Mouse (Mus musculus) olfactory bulb, adult 2 months (tissue): ENCODE data around the gene Tmsb15l. TPM values are rescaled to one million over a fixed set of nuclear protein-coding genes. Genes with fewer than 3 reads are reported as not detected.
"Not testable (repeated sequence)": the region's sequence is repeated elsewhere in the genome, so short reads cannot be mapped to it uniquely, and the experiment has no call there.

Experiments
- H3K27ac ChIP-seq: fragments of 200-500 bp; 2 replicates; pipeline ENCODE4 v1.5.1; 2012; ENCODE audit warnings: low read depth, low read length; ENCODE audit not compliant: insufficient read depth
- H3K4me1 ChIP-seq: fragments of 200-500 bp; 2 replicates; pipeline ENCODE4 v1.6.1; 2012; ENCODE audit warnings: low read length; ENCODE audit not compliant: control insufficient read depth, insufficient read depth
- H3K4me3 ChIP-seq: fragments of 200-500 bp; 2 replicates; pipeline ENCODE4 v1.5.1; 2012; ENCODE audit warnings: mild to moderate bottlenecking, low read depth, low read length, moderate library complexity; ENCODE audit not compliant: insufficient read depth
- CTCF ChIP-seq: fragments of 200-500 bp; IDR thresholded peaks from 2 replicates; pipeline ENCODE4 v1.5.1; 2012; ENCODE audit warnings: low read depth, mild to moderate bottlenecking, low read length, moderate library complexity; ENCODE audit not compliant: insufficient read depth
- POLR2A ChIP-seq: fragments of 200-500 bp; IDR thresholded peaks from 2 replicates; pipeline ENCODE4 v1.6.1; 2012; ENCODE audit warnings: mild to moderate bottlenecking, low read depth, low read length, moderate library complexity; ENCODE audit not compliant: insufficient read depth
- WGBS: fragments of 180-500 bp; shearing (Covaris S2); methylation state at CpG from one replicate; pipeline ENCODE4 v1.1.7; 2018; 5-methylcytosine and 5-hydroxymethylcytosine counted together
- polyA plus RNA-seq: library from polyadenylated mRNA; stranded (reverse); fragments of >200 nt; gene quantifications from 2 replicates; pipeline ENCODE4 v1.2.4, GENCODE M21; 2012; ENCODE audit warnings: low replicate concordance; ENCODE audit not compliant: missing spikeins, insufficient read depth, insufficient read length

Tmsb15l gene
- polyA plus RNA-seq, 1 experiment: not detected

- TF ChIP-seq CTCF: no peak
- no peak for TF ChIP-seq POLR2A
- Histone ChIP-seq H3K27ac (no peak overlapping the region), H3K4me1 (no peaks in the 10 kb centered on the region), H3K4me3 (no peak overlapping the region)
Measured at GRCm38 (mm10) chrX:136986039-136986438, 9.4 kb upstream of the Tmsb15l start.

DNA sequence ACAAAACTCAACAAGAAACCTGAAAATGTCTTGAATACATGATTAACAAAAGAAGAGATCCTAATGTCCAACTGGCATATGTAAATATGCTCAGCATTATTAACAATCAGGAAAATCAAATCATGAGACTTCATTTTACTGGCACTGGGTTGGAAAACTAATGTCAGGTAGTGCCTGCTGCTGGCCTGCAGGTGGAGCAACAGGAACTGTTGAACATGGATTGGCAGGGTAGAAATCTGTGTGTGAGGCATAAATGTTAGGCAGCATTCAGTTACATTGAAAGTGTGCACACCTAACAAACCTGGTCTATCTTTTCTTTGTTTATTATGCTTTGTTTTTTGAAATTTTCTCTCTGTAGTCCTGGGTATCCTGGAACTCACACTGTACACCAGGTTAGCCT is 1.9 kb upstream of the Tmsb15l start:
- Histone ChIP-seq H3K27ac (no peak overlapping the region), H3K4me3 (no peak overlapping the region), H3K4me1 (no peaks in the 10 kb centered on the region)
- no peak for TF ChIP-seq POLR2A
- TF ChIP-seq CTCF: no peak

DNA sequence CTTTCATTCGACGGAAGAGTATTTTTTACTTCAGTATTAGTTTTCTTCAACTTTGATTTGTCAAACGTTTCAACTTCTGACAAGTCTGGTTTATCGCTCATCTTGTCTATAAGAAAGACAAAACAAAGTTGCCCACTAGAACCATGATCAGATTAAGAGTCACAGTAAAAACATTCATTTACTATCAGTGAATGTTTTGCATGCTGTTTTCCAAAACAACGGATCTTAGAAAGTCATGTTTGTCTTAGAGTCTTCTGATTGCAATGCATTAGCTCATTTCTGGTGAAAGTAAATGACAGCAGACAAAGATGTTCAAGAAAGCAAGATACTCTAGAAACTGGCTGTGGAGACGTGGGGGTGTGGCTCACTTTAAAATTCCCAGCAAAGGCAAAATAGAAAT is 1.3 kb downstream of the Tmsb15l start, which contains the start of gene Tmsb15b2:
Gene Tmsb15b2 (minus strand): TSS at position 101 of the 400 bp plus-strand sequence.
- not testable (repeated sequence) for H3K4me1 ChIP-seq, H3K27ac ChIP-seq
- WGBS: 86% methylated on average over 6 of the region's 6 CpGs
- H3K4me3 ChIP-seq: peak within 1 kb of the TSS; percentile 56

DNA sequence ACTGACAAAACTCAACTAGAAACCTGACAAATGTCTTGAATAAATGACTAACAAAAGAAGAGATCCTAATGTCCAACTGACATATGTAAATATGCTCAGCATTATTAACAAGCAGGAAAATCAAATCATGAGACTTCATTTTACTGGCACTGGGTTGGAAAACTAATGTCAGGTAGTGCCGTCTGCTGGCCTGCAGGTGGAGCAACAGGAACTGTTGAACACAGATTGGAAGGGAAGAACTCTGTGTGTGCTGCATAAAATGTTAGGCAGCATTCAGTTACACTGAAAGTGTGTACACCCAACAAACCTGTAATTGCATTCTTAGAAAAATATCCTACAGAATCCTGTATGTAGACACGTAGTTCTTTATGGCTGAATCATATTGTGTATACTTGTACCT is 17.0 kb downstream of the Tmsb15l start:
- no peak overlapping the region for H3K27ac ChIP-seq
- no peaks in the 10 kb centered on the region for H3K4me1 ChIP-seq
- TF ChIP-seq CTCF: no peak
- TF ChIP-seq POLR2A: no peak
- WGBS: 22% methylated on average over 2 of the region's 2 CpGs
- no peak overlapping the region for H3K4me3 ChIP-seq

DNA sequence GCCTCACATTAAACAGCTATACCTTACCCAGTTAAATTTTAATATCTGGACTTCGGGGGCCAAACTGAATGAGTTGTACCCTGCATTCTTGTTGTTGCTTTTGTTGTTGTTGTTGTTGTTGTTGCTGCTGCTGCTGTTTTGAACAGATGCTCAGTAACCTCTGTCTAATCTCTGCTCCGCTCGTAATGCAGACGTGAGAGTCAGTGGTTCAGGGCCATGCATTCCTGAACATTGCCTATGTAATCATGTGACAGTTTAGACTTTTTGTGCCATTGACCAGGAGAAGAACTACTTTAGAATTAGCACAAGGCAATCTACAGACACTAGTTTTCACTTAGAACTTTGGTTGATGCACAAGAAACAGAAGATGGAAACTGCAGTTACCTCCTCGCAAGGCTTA is 18.4 kb downstream of the Tmsb15l start:
- not testable (repeated sequence) for H3K27ac ChIP-seq, H3K4me1 ChIP-seq, H3K4me3 ChIP-seq
- WGBS: 44% methylated on average over 5 of the region's 5 CpGs

DNA sequence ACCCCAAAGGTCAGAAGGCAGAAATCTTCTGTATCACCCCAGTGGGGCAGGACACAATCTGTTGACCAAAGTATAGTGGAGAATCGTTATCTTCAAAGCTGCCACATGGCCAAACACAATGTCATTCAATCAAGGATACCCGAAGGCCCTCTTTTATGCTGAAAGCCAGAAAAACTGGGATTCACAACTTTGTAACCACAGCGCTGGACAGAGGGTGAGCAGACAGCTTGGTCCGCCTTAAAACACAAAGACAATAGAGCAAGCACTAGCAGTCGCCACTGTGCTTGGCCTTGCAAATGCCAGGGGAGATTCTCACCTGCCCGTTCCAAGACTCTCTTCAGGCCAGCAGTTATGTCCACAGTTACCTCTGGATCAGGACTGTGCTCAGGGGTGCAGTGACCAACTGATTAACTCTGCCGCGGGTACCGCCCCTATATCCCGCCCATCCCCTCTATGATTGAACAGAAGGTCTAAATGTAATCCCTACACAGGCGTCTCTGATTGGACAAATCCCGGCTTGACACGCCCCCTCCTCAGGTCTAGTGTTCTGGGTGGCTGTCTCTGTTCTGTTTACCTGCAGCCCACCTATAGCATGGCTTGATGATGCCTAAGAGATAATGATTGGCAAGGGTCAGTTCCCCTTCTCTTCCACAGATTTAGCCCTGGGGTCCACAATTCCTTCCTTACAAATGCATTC is 18.9 kb downstream of the Tmsb15l start:
- H3K4me1 ChIP-seq, H3K27ac ChIP-seq: not testable (repeated sequence)
- peak overlapping the region; percentile 50 for H3K4me3 ChIP-seq
- 29% methylated on average over 13 of the region's 13 CpGs for WGBS

- no peak overlapping the region for H3K4me3 ChIP-seq
- no peaks in the 10 kb centered on the region for H3K4me1 ChIP-seq
- no peak for TF ChIP-seq POLR2A
- TF ChIP-seq CTCF: no peak
- WGBS: 67% methylated on average over 3 of the region's 3 CpGs
- no peak overlapping the region for H3K27ac ChIP-seq
Measured at GRCm38 (mm10) chrX:136937985-136938384, 38.7 kb downstream of the Tmsb15l start.

- no peak within 1 kb of the TSS for H3K27ac ChIP-seq
- no peak within 1 kb of the TSS for H3K4me3 ChIP-seq
- WGBS: 93% methylated on average over 14 of the region's 14 CpGs
- H3K4me1 ChIP-seq: no peaks in the 10 kb centered on the region
- no peak for TF ChIP-seq CTCF
- no peak for TF ChIP-seq POLR2A
Measured at GRCm38 (mm10) chrX:136927031-136927430, 49.6 kb downstream of the Tmsb15l start, which contains the start of gene H2bfm. Gene H2bfm (plus strand): TSS chrX:136927325.

DNA sequence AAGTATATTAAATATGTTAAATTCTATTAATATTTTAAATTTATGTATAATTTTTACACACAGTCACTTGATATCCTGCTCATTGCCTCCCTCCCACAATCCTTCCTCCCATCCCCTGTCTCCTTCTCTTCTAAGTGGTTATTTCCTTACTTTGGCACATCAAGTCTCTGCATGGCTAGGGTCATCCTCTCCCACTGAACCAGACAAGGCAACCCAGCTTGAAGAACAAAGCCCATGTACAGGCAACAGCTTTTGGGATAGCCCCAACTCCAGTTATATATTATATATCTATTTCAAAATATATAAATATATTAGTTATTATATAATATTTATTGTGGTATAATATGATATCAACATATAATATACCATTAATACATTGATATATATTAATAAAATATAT is 50.8 kb downstream of the Tmsb15l start:
- TF ChIP-seq POLR2A: no peak
- TF ChIP-seq CTCF: no peak
- H3K4me3 ChIP-seq: no peak overlapping the region
- no peaks in the 10 kb centered on the region for H3K4me1 ChIP-seq
- H3K27ac ChIP-seq: no peak overlapping the region

Other genes with a start within 250 kb of the Tmsb15l start
- gene Morf4l2, start 233.2 kb downstream of the Tmsb15l start, polyA plus RNA-seq: 434 TPM in 1 of 2 replicates, not detected in the other
- gene Glra4, start 196.7 kb downstream of the Tmsb15l start, polyA plus RNA-seq: not detected in 2 replicates
- gene Plp1, start 154.2 kb downstream of the Tmsb15l start, polyA plus RNA-seq: 227 and 268 TPM in 2 replicates
- gene Rab9b, start 108.1 kb downstream of the Tmsb15l start, polyA plus RNA-seq: not detected in 2 replicates
- not detected in 2 replicates for gene H2bfm, start 49.5 kb downstream of the Tmsb15l start, polyA plus RNA-seq
- gene Tmsb15b2, start 1.4 kb downstream of the Tmsb15l start, polyA plus RNA-seq: not detected in 2 replicates
- not detected in 2 replicates for gene Tmsb15b1, start within 50 bp of the Tmsb15l start, polyA plus RNA-seq
- 200 TPM in 1 of 2 replicates, not detected in the other for gene Zcchc18, start 16.3 kb upstream of the Tmsb15l start, polyA plus RNA-seq
- gene Slc25a53, start 61.4 kb upstream of the Tmsb15l start, polyA plus RNA-seq: not detected in 2 replicates
- not detected in 2 replicates for gene Fam199x, start 72.7 kb upstream of the Tmsb15l start, polyA plus RNA-seq
- gene Esx1, start 145.2 kb upstream of the Tmsb15l start, polyA plus RNA-seq: not detected in 2 replicates